Mouse (Mus musculus): ENCODE measurements around the gene Erp27. TPM values are rescaled to one million over a fixed set of nuclear protein-coding genes. Genes with fewer than 3 reads are reported as not detected.

Gene Erp27
- polyA plus RNA-seq, 1 experiment from 2014 or later: 23.9 TPM

GRCm38 (mm10) chr6:136931246-136931645 is 9.3 kb upstream of the Erp27 start:
- Histone ChIP-seq H3K9ac (ENCODE audit: low read depth, low read length) (peak overlapping the region; percentile 52), H3K27me3 (replicated peaks; ENCODE audit: control insufficient read depth, insufficient read depth, low read length) (no peaks in the 10 kb centered on the region), H3K27ac (ENCODE audit: low read length) (peak overlapping the region; percentile 71), H3K4me1 (ENCODE audit: control insufficient read depth, insufficient read depth, low read length) (peaks cover 13% of the 10 kb centered on the region), H3K4me2 (ENCODE audit: low read depth, low read length) (peak overlapping the region; percentile 41; the same call in 1 of the 2 replicates), H3K4me3 (ENCODE audit: low read length) (no peak overlapping the region), H3K36me3 (ENCODE audit: control insufficient read depth, insufficient read depth, low read length) (no peaks in the 10 kb centered on the region), H3K9me3 (ENCODE audit: control insufficient read depth, low read length) (no peaks in the 10 kb centered on the region)
- 0 out of 2 replicates have a peak, but pooled peaks have one; percentile 30 for ATAC-seq
- 72% methylated on average over 13 of the region's 13 CpGs for WGBS

GRCm38 (mm10) chr6:136930677-136931076 is 8.7 kb upstream of the Erp27 start:
- Histone ChIP-seq H3K27ac (ENCODE audit: low read length) (peak overlapping the region; percentile 71), H3K36me3 (ENCODE audit: control insufficient read depth, insufficient read depth, low read length) (no peaks in the 10 kb centered on the region), H3K4me2 (ENCODE audit: low read depth, low read length) (peak overlapping the region; percentile 41), H3K9ac (ENCODE audit: low read depth, low read length) (peak overlapping the region; percentile 52), H3K4me1 (ENCODE audit: control insufficient read depth, insufficient read depth, low read length) (peaks cover 13% of the 10 kb centered on the region), H3K4me3 (ENCODE audit: low read length) (peak overlapping the region; percentile 2; the same call in 1 of the 2 replicates), H3K27me3 (replicated peaks; ENCODE audit: control insufficient read depth, insufficient read depth, low read length) (no peaks in the 10 kb centered on the region), H3K9me3 (ENCODE audit: control insufficient read depth, low read length) (no peaks in the 10 kb centered on the region)
- 12% methylated on average over 12 of the region's 12 CpGs for WGBS
- ATAC-seq: peak; percentile 97

- Histone ChIP-seq H3K4me1 (ENCODE audit: control insufficient read depth, insufficient read depth, low read length) (peaks cover 13% of the 10 kb centered on the region), H3K9ac (ENCODE audit: low read depth, low read length) (no peak overlapping the region), H3K36me3 (ENCODE audit: control insufficient read depth, insufficient read depth, low read length) (no peaks in the 10 kb centered on the region), H3K4me2 (ENCODE audit: low read depth, low read length) (no peak overlapping the region), H3K27ac (ENCODE audit: low read length) (no peak overlapping the region), H3K9me3 (ENCODE audit: control insufficient read depth, low read length) (no peaks in the 10 kb centered on the region), H3K27me3 (replicated peaks; ENCODE audit: control insufficient read depth, insufficient read depth, low read length) (no peaks in the 10 kb centered on the region), H3K4me3 (ENCODE audit: low read length) (no peak overlapping the region)
- ATAC-seq: no peak
- WGBS: 89% methylated on average over 1 of the region's 1 CpGs
Observed at GRCm38 (mm10) chr6:136927626-136928025, 5.6 kb upstream of the Erp27 start.

GRCm38 (mm10) chr6:136925049-136925448 is 3.1 kb upstream of the Erp27 start:
- H3K4me3 ChIP-seq (ENCODE audit: low read length): no peak overlapping the region
- H3K27ac ChIP-seq (ENCODE audit: low read length): no peak overlapping the region
- 64% methylated on average over 8 of the region's 8 CpGs for WGBS
- H3K27me3 ChIP-seq (replicated peaks; ENCODE audit: control insufficient read depth, insufficient read depth, low read length): no peaks in the 10 kb centered on the region
- H3K36me3 ChIP-seq (ENCODE audit: control insufficient read depth, insufficient read depth, low read length): no peaks in the 10 kb centered on the region
- no peak overlapping the region for H3K4me2 ChIP-seq (ENCODE audit: low read depth, low read length)
- peaks cover 2% of the 10 kb centered on the region; the same call in 1 of the 2 replicates for H3K4me1 ChIP-seq (ENCODE audit: control insufficient read depth, insufficient read depth, low read length)
- no peaks in the 10 kb centered on the region for H3K9me3 ChIP-seq (ENCODE audit: control insufficient read depth, low read length)
- H3K9ac ChIP-seq (ENCODE audit: low read depth, low read length): no peak overlapping the region
- no peak for ATAC-seq

- H3K4me3 ChIP-seq (ENCODE audit: low read length): no peak within 1 kb of the TSS
- H3K9me3 ChIP-seq (ENCODE audit: control insufficient read depth, low read length): no peaks in the 10 kb centered on the region
- H3K9ac ChIP-seq (ENCODE audit: low read depth, low read length): no peak within 1 kb of the TSS
- H3K4me2 ChIP-seq (ENCODE audit: low read depth, low read length): no peak within 1 kb of the TSS
- H3K27me3 ChIP-seq (replicated peaks; ENCODE audit: control insufficient read depth, insufficient read depth, low read length): no peaks in the 10 kb centered on the region
- no peak for ATAC-seq
- 90% methylated on average over 8 of the region's 8 CpGs for WGBS
- H3K4me1 ChIP-seq (ENCODE audit: control insufficient read depth, insufficient read depth, low read length): peaks cover 2% of the 10 kb centered on the region; the same call in 1 of the 2 replicates
- H3K27ac ChIP-seq (ENCODE audit: low read length): no peak within 1 kb of the TSS
- no peaks in the 10 kb centered on the region for H3K36me3 ChIP-seq (ENCODE audit: control insufficient read depth, insufficient read depth, low read length)
Observed at GRCm38 (mm10) chr6:136923532-136923931, 1.6 kb upstream of the Erp27 start, which contains the start of gene Pde6h. Pde6h (plus strand) TSS chr6:136923832.

- H3K9me3 ChIP-seq (ENCODE audit: control insufficient read depth, low read length): no peaks in the 10 kb centered on the region
- no peak overlapping the region for H3K4me3 ChIP-seq (ENCODE audit: low read length)
- no peaks in the 10 kb centered on the region for H3K36me3 ChIP-seq (ENCODE audit: control insufficient read depth, insufficient read depth, low read length)
- no peaks in the 10 kb centered on the region for H3K27me3 ChIP-seq (replicated peaks; ENCODE audit: control insufficient read depth, insufficient read depth, low read length)
- WGBS: 88% methylated on average over 7 of the region's 7 CpGs
- H3K4me1 ChIP-seq (ENCODE audit: control insufficient read depth, insufficient read depth, low read length): peaks cover 4% of the 10 kb centered on the region; the same call in 1 of the 2 replicates
- H3K9ac ChIP-seq (ENCODE audit: low read depth, low read length): no peak overlapping the region
- no peak overlapping the region for H3K4me2 ChIP-seq (ENCODE audit: low read depth, low read length)
- no peak for ATAC-seq
- no peak overlapping the region for H3K27ac ChIP-seq (ENCODE audit: low read length)
Observed at GRCm38 (mm10) chr6:136922871-136923270, 891 bp upstream of the Erp27 start.

GRCm38 (mm10) chr6:136921601-136922000 is 379 bp downstream of the Erp27 start:
- WGBS: 59% methylated on average over 7 of the region's 7 CpGs
- no peak overlapping the region for H3K27ac ChIP-seq (ENCODE audit: low read length)
- no peak overlapping the region for H3K4me2 ChIP-seq (ENCODE audit: low read depth, low read length)
- no peak for ATAC-seq
- no peaks in the 10 kb centered on the region for H3K27me3 ChIP-seq (replicated peaks; ENCODE audit: control insufficient read depth, insufficient read depth, low read length)
- peaks cover 5% of the 10 kb centered on the region; the same call in 1 of the 2 replicates for H3K4me1 ChIP-seq (ENCODE audit: control insufficient read depth, insufficient read depth, low read length)
- H3K4me3 ChIP-seq (ENCODE audit: low read length): no peak overlapping the region
- no peaks in the 10 kb centered on the region for H3K9me3 ChIP-seq (ENCODE audit: control insufficient read depth, low read length)
- H3K36me3 ChIP-seq (ENCODE audit: control insufficient read depth, insufficient read depth, low read length): no peaks in the 10 kb centered on the region
- no peak overlapping the region for H3K9ac ChIP-seq (ENCODE audit: low read depth, low read length)

- no peaks in the 10 kb centered on the region for H3K27me3 ChIP-seq (replicated peaks; ENCODE audit: control insufficient read depth, insufficient read depth, low read length)
- WGBS: 36% methylated on average over 16 of the region's 16 CpGs
- no peak overlapping the region for H3K9ac ChIP-seq (ENCODE audit: low read depth, low read length)
- peaks cover 5% of the 10 kb centered on the region; the same call in 1 of the 2 replicates for H3K4me1 ChIP-seq (ENCODE audit: control insufficient read depth, insufficient read depth, low read length)
- H3K9me3 ChIP-seq (ENCODE audit: control insufficient read depth, low read length): no peaks in the 10 kb centered on the region
- H3K27ac ChIP-seq (ENCODE audit: low read length): no peak overlapping the region
- no peak overlapping the region for H3K4me3 ChIP-seq (ENCODE audit: low read length)
- no peak overlapping the region for H3K4me2 ChIP-seq (ENCODE audit: low read depth, low read length)
- no peaks in the 10 kb centered on the region for H3K36me3 ChIP-seq (ENCODE audit: control insufficient read depth, insufficient read depth, low read length)
- ATAC-seq: peak; percentile 29
Observed at GRCm38 (mm10) chr6:136920320-136921257, 1.4 kb downstream of the Erp27 start.

- peaks cover 12% of the 10 kb centered on the region for H3K4me1 ChIP-seq (ENCODE audit: control insufficient read depth, insufficient read depth, low read length)
- 0 out of 2 replicates have a peak, but pooled peaks cover 7% of the 10 kb centered on the region for H3K9me3 ChIP-seq (ENCODE audit: control insufficient read depth, low read length)
- no peak overlapping the region for H3K27ac ChIP-seq (ENCODE audit: low read length)
- no peak overlapping the region for H3K9ac ChIP-seq (ENCODE audit: low read depth, low read length)
- no peak for ATAC-seq
- 13% methylated on average over 2 of the region's 2 CpGs for WGBS
- H3K4me3 ChIP-seq (ENCODE audit: low read length): no peak overlapping the region
- no peak overlapping the region for H3K4me2 ChIP-seq (ENCODE audit: low read depth, low read length)
- no peaks in the 10 kb centered on the region for H3K36me3 ChIP-seq (ENCODE audit: control insufficient read depth, insufficient read depth, low read length)
- no peaks in the 10 kb centered on the region for H3K27me3 ChIP-seq (replicated peaks; ENCODE audit: control insufficient read depth, insufficient read depth, low read length)
Observed at GRCm38 (mm10) chr6:136917885-136918284, 4.1 kb downstream of the Erp27 start.

Data from intestine, embryonic 16.5 days (tissue).